Mouse (Mus musculus) intestine, postnatal 0 days (tissue): ENCODE measurements around the gene Cyp46a1. TPM values are rescaled to one million over a fixed set of nuclear protein-coding genes. Genes with fewer than 3 reads are reported as not detected.
A peak's percentile ranks its signal among the peaks of the same experiment; 100 is the strongest.

ENCODE experiments used
- ATAC-seq: fragments of 200-750 bp; cut with Nextera tagmentation; 2 replicates; pipeline ENCODE4 v1.8.0; 2017; ENCODE audit warnings: mild to moderate bottlenecking, moderate TSS enrichment, moderate library complexity
- H3K27ac ChIP-seq: fragments of 300-500 bp; sonication (generic); 2 replicates; pipeline ENCODE4 v1.5.1; 2014; ENCODE audit warnings: mild to moderate bottlenecking, low read depth, low read length, moderate library complexity
- H3K27me3 ChIP-seq: fragments of 300-500 bp; sonication (generic); replicated peaks from 2 replicates; pipeline ENCODE4 v1.6.1; 2014; ENCODE audit warnings: low read length, mixed read lengths; ENCODE audit not compliant: control insufficient read depth, insufficient read depth
- H3K36me3 ChIP-seq: fragments of 300-500 bp; sonication (generic); 2 replicates; pipeline ENCODE4 v1.6.1; 2014; ENCODE audit warnings: mild to moderate bottlenecking, moderate library complexity; ENCODE audit not compliant: control insufficient read depth, insufficient read depth
- H3K4me1 ChIP-seq: fragments of 300-500 bp; sonication (generic); replicated peaks from 2 replicates; pipeline ENCODE4 v1.6.1; 2014; ENCODE audit warnings: antibody characterized with exemption, low read length, mixed read lengths; ENCODE audit not compliant: control insufficient read depth, insufficient read depth
- H3K4me2 ChIP-seq: fragments of 300-500 bp; sonication (generic); replicated peaks from 2 replicates; pipeline ENCODE4 v1.6.1; 2014; ENCODE audit warnings: low read depth, mild to moderate bottlenecking, moderate library complexity
- H3K4me3 ChIP-seq: fragments of 300-500 bp; sonication (generic); 2 replicates; pipeline ENCODE4 v1.5.1; 2014; ENCODE audit warnings: low read depth, low read length
- H3K9ac ChIP-seq: fragments of 300-500 bp; sonication (generic); 2 replicates; pipeline ENCODE4 v1.6.1; 2014; ENCODE audit warnings: mild to moderate bottlenecking, low read depth, low read length
- H3K9me3 ChIP-seq: fragments of 300-500 bp; sonication (generic); 2 replicates; pipeline ENCODE4 v1.6.1; 2016; ENCODE audit warnings: mixed run types; ENCODE audit not compliant: control insufficient read depth
- CTCF ChIP-seq: sonication (generic); IDR thresholded peaks from 2 replicates; pipeline ENCODE4 v1.5.1; 2016; ENCODE audit warnings: low read depth, mild to moderate bottlenecking, control low read depth, antibody characterized with exemption, moderate library complexity
- WGBS: fragments of 180-500 bp; shearing (Covaris S2); extraction: QIAGEN DNeasy Blood & Tissue Kit; methylation state at CpG from one replicate; pipeline ENCODE4 v1.1.7; 2014; 5-methylcytosine and 5-hydroxymethylcytosine counted together
- polyA plus RNA-seq: library from polyadenylated mRNA; unstranded; fragments of >200 nt; fragmentation: Nextera tagmentation; extraction: Ambion mirVana; gene quantifications from 2 replicates; pipeline ENCODE4 v1.2.1, GENCODE M21; 2015

Gene Cyp46a1
- polyA plus RNA-seq, 1 experiment from 2014 or later = 0.85 TPM

- Histone ChIP-seq H3K4me2 (peak overlapping the region; percentile 64), H3K9me3 (no peaks in the 10 kb centered on the region), H3K4me1 (peaks cover 5% of the 10 kb centered on the region), H3K4me3 (peak overlapping the region; percentile 32), H3K9ac (peak overlapping the region; percentile 22; the same call in 1 of the 2 replicates), H3K27ac (no peak overlapping the region), H3K36me3 (no peaks in the 10 kb centered on the region), H3K27me3 (peaks cover 25% of the 10 kb centered on the region)
- ATAC-seq = peak; percentile 49
- no peak for TF ChIP-seq CTCF
- WGBS = 2% methylated on average over 58 of the region's 66 CpGs
Observed at GRCm38 (mm10) chr12:108327889-108328491, 6.2 kb upstream of the Cyp46a1 start.

- Histone ChIP-seq H3K36me3 (no peaks in the 10 kb centered on the region), H3K4me1 (peaks cover 5% of the 10 kb centered on the region; the same call in 1 of the 2 replicates), H3K9ac (no peak overlapping the region), H3K27ac (no peak overlapping the region), H3K4me3 (peak overlapping the region; percentile 54), H3K27me3 (peaks cover 33% of the 10 kb centered on the region), H3K9me3 (no peaks in the 10 kb centered on the region), H3K4me2 (peak overlapping the region; percentile 98)
- TF ChIP-seq CTCF = peak; percentile 98
- ATAC-seq = peak; percentile 45
- under 1% methylated on average over 16 of the region's 16 CpGs for WGBS
Observed at GRCm38 (mm10) chr12:108333056-108333455, 1.1 kb upstream of the Cyp46a1 start.

- TF ChIP-seq CTCF = no peak
- Histone ChIP-seq H3K4me1 (peaks cover 3% of the 10 kb centered on the region; the same call in 1 of the 2 replicates), H3K36me3 (no peaks in the 10 kb centered on the region), H3K27me3 (peaks cover 29% of the 10 kb centered on the region), H3K27ac (0 out of 2 replicates have a peak overlapping the region, but pooled peaks have one; percentile 17), H3K4me2 (peak overlapping the region; percentile 98), H3K9me3 (no peaks in the 10 kb centered on the region), H3K9ac (no peak overlapping the region), H3K4me3 (peak overlapping the region; percentile 54)
- peak; percentile 39 for ATAC-seq
- 1% methylated on average over 22 of the region's 22 CpGs for WGBS
Observed at GRCm38 (mm10) chr12:108333481-108333882, 699 bp upstream of the Cyp46a1 start.

GRCm38 (mm10) chr12:108334529-108334928, 348 bp downstream of the Cyp46a1 start:
- H3K4me3 ChIP-seq = peak overlapping the region; percentile 54

DNA sequence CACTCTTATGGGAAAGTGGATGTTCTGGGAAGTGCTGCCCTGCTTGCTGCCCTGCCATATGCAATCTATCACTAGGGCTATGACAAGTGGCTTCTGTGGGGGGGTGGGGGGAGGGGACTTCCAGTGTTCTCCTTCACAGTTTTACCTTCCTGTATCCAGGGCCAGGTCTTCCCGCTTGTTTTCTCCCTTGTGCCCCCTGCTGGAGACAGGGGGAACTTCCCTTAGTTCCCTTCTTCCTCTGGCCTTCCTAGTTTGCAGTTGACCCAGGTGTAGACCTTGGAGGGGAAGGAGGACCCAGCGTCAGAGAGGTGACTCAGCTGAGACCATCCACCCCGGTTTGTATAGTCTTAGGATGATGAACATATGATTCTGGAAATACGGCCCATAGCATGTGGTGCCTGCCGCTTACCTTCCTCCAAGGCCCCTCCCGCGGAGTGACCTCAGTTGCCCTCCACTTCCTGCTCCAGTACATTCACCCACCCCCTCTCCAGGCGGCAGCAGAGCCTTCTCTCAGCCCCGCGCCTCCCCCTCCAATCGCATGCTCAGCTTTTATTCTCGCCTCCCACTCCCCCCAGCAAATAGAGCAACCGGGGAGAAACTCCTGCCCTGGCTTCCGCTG, 4.5 kb downstream of the Cyp46a1 start:
- H3K27ac ChIP-seq = no peak overlapping the region
- peaks cover under 1% of the 10 kb centered on the region; the same call in 1 of the 2 replicates for H3K4me1 ChIP-seq
- H3K27me3 ChIP-seq = peaks cover 22% of the 10 kb centered on the region
- no peaks in the 10 kb centered on the region for H3K36me3 ChIP-seq
- ATAC-seq = no peak
- H3K4me2 ChIP-seq = no peak overlapping the region; the same call in 1 of the 2 replicates
- H3K4me3 ChIP-seq = no peak overlapping the region
- peak; percentile 87 for TF ChIP-seq CTCF
- 29% methylated on average over 14 of the region's 14 CpGs for WGBS
- no peaks in the 10 kb centered on the region for H3K9me3 ChIP-seq
- H3K9ac ChIP-seq = no peak overlapping the region

More at GRCm38 (mm10) chr12:108334529-108334928, 348 bp downstream of the Cyp46a1 start:
- H3K36me3 ChIP-seq = no peaks in the 10 kb centered on the region
- WGBS = 2% methylated on average over 32 of the region's 32 CpGs
- no peak for ATAC-seq
- H3K9ac ChIP-seq = 0 out of 2 replicates have a peak overlapping the region, but pooled peaks have one; percentile 26
- H3K4me2 ChIP-seq = peak overlapping the region; percentile 98
- no peaks in the 10 kb centered on the region for H3K9me3 ChIP-seq
- peaks cover 3% of the 10 kb centered on the region; the same call in 1 of the 2 replicates for H3K4me1 ChIP-seq
- TF ChIP-seq CTCF = no peak
- peaks cover 24% of the 10 kb centered on the region for H3K27me3 ChIP-seq
- H3K27ac ChIP-seq = no peak overlapping the region

DNA sequence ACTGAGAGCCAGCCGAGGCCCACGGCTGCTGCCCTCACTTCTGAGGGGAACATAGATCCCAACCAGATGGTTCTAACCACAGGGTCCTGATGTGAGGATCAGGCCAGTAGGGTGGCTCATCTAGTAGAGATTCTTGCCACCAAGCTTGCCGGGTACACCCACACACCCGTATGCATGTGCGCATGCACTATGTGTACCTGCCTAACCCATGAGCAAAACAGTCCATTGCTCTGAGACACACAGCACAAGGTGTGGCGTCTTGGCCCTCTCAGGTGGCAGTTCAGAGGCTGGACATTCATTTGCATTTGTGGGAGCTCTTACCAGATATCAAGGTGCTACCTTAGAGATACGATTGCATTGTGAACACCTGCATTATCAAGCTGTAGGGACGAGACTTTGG, 14.0 kb downstream of the Cyp46a1 start:
- H3K4me2 ChIP-seq = no peak overlapping the region
- no peak for TF ChIP-seq CTCF
- H3K9me3 ChIP-seq = no peaks in the 10 kb centered on the region
- no peaks in the 10 kb centered on the region for H3K36me3 ChIP-seq
- no peaks in the 10 kb centered on the region for H3K4me1 ChIP-seq
- ATAC-seq = 0 out of 2 replicates have a peak, but pooled peaks have one; percentile 4
- peaks cover 10% of the 10 kb centered on the region; the same call in 1 of the 2 replicates for H3K27me3 ChIP-seq
- WGBS = 77% methylated on average over 8 of the region's 8 CpGs
- H3K4me3 ChIP-seq = no peak overlapping the region
- no peak overlapping the region for H3K9ac ChIP-seq
- H3K27ac ChIP-seq = no peak overlapping the region
